In genomic region chr17:30611221-30612074, GRCm38 (mm10) we compare ENCODE assay signal across 8 mouse cellular contexts. TPM values are rescaled to one million over a fixed set of nuclear protein-coding genes. Genes with fewer than 3 reads are reported as not detected.
DNase-seq lines count a peak whose midpoint lies in the region; ATAC-seq lines count a peak whose summit lies in the region.

No protein-coding gene starts in this region.

- H3K9ac ChIP-seq in lung, embryonic 15.5 days = peak overlapping the region; percentile 82
- H3K9ac ChIP-seq in embryonic facial prominence, embryonic 11.5 days (replicated peaks; ENCODE audit: low read length) = peak overlapping the region; percentile 81
- H3K9ac ChIP-seq in hindbrain, embryonic 14.5 days = peak overlapping the region; percentile 68
- peak overlapping the region; percentile 80 for H3K9ac ChIP-seq in midbrain, embryonic 12.5 days (replicated peaks)

- H3K4me3 ChIP-seq in lung, embryonic 15.5 days = peak overlapping the region; percentile 80
- H3K4me3 ChIP-seq in embryonic facial prominence, embryonic 11.5 days (ENCODE audit: low read depth, low read length) = peak overlapping the region; percentile 66
- H3K4me3 ChIP-seq in hindbrain, embryonic 14.5 days (replicated peaks; ENCODE audit: low read length) = peak overlapping the region; percentile 49
- H3K4me3 ChIP-seq in midbrain, embryonic 12.5 days = peak overlapping the region; percentile 70

- DNase-seq in lung, postnatal 25 days (ENCODE audit: low spot score) = no peak
- DNase-seq in embryonic facial prominence, embryonic 11.5 days (ENCODE audit: low spot score) = peak; percentile 3
- DNase-seq in hindbrain, embryonic 14.5 days (ENCODE audit: low spot score) = no peak
- DNase-seq in frontal cortex, postnatal 25 days (ENCODE audit: low spot score in 2 of 2) = no peak
- DNase-seq in left cerebral cortex, postnatal 25 days (ENCODE audit: low spot score in 2 of 2) = no peak
- no peak for DNase-seq in T-cell, adult 2 months (ENCODE audit: low spot score)

- H3K27ac ChIP-seq in lung, embryonic 15.5 days = peak overlapping the region; percentile 89
- H3K27ac ChIP-seq in embryonic facial prominence, embryonic 11.5 days (replicated peaks; ENCODE audit: low read depth, low read length) = no peak overlapping the region
- peak overlapping the region; percentile 81 for H3K27ac ChIP-seq in hindbrain, embryonic 14.5 days
- peak overlapping the region; percentile 79; the same call in 1 of the 2 replicates for H3K27ac ChIP-seq in midbrain, embryonic 12.5 days (replicated peaks)

- intact Hi-C loops in left cerebral cortex, postnatal 25 days (cut with DNase I) = no loop called here

- WGBS in lung, embryonic 15.5 days = 19% methylated on average over 18 of the region's 18 CpGs
- 26% methylated on average over 18 of the region's 18 CpGs for WGBS in embryonic facial prominence, embryonic 11.5 days
- 29% methylated on average over 18 of the region's 18 CpGs for WGBS in hindbrain, embryonic 14.5 days
- 27% methylated on average over 18 of the region's 18 CpGs for WGBS in midbrain, embryonic 12.5 days

- H3K4me2 ChIP-seq in lung, embryonic 15.5 days = peak overlapping the region; percentile 66
- peak overlapping the region; percentile 53 for H3K4me2 ChIP-seq in embryonic facial prominence, embryonic 11.5 days (ENCODE audit: low read depth, low read length)
- H3K4me2 ChIP-seq in hindbrain, embryonic 14.5 days (replicated peaks) = peak overlapping the region; percentile 67
- peak overlapping the region; percentile 64 for H3K4me2 ChIP-seq in midbrain, embryonic 12.5 days (replicated peaks)

- ATAC-seq in lung, embryonic 15.5 days (ENCODE audit: borderline replicate concordance, extremely low read depth, low FRiP score, low TSS enrichment) = no peak
- ATAC-seq in embryonic facial prominence, embryonic 11.5 days (replicated peaks; ENCODE audit: insufficient number of reproducible peaks, low FRiP score, low TSS enrichment, low read depth) = no peak
- ATAC-seq in hindbrain, embryonic 14.5 days (ENCODE audit: low FRiP score) = no peak
- no peak for ATAC-seq in midbrain, embryonic 12.5 days (ENCODE audit: low FRiP score, low read depth)

- H3K9me3 ChIP-seq in lung, embryonic 15.5 days = no peaks in the 10 kb centered on the region
- H3K9me3 ChIP-seq in embryonic facial prominence, embryonic 11.5 days (replicated peaks; ENCODE audit: control insufficient read depth, low read length) = no peaks in the 10 kb centered on the region
- no peaks in the 10 kb centered on the region for H3K9me3 ChIP-seq in hindbrain, embryonic 14.5 days (ENCODE audit: control insufficient read depth, low read length)
- no peaks in the 10 kb centered on the region for H3K9me3 ChIP-seq in midbrain, embryonic 12.5 days

- H3K27me3 ChIP-seq in lung, embryonic 15.5 days = no peaks in the 10 kb centered on the region
- no peaks in the 10 kb centered on the region for H3K27me3 ChIP-seq in embryonic facial prominence, embryonic 11.5 days (ENCODE audit: control insufficient read depth, insufficient read depth, low read length)
- H3K27me3 ChIP-seq in hindbrain, embryonic 14.5 days (ENCODE audit: control insufficient read depth, insufficient read depth, low read length) = no peaks in the 10 kb centered on the region
- H3K27me3 ChIP-seq in midbrain, embryonic 12.5 days = no peaks in the 10 kb centered on the region

- H3K36me3 ChIP-seq in lung, embryonic 15.5 days = no peaks in the 10 kb centered on the region
- no peaks in the 10 kb centered on the region for H3K36me3 ChIP-seq in embryonic facial prominence, embryonic 11.5 days (replicated peaks; ENCODE audit: control insufficient read depth, insufficient read depth, low read depth, low read length)
- no peaks in the 10 kb centered on the region for H3K36me3 ChIP-seq in hindbrain, embryonic 14.5 days (replicated peaks; ENCODE audit: control insufficient read depth, insufficient read depth)
- no peaks in the 10 kb centered on the region for H3K36me3 ChIP-seq in midbrain, embryonic 12.5 days

- H3K4me1 ChIP-seq in lung, embryonic 15.5 days = peaks cover 30% of the 10 kb centered on the region
- no peaks in the 10 kb centered on the region; the same call in 1 of the 2 replicates for H3K4me1 ChIP-seq in embryonic facial prominence, embryonic 11.5 days (ENCODE audit: control insufficient read depth, insufficient read depth, low read length)
- 0 out of 2 replicates have a peak, but pooled peaks cover 6% of the 10 kb centered on the region for H3K4me1 ChIP-seq in hindbrain, embryonic 14.5 days (replicated peaks; ENCODE audit: control insufficient read depth, insufficient read depth, low read length)
- H3K4me1 ChIP-seq in midbrain, embryonic 12.5 days = peaks cover 39% of the 10 kb centered on the region

RNA-seq across cellular contexts. Expression of gene Dnah8, which starts 12.7 kb away (rescaled TPM):
- 5.7 and 6.1 TPM in 2 replicates for polyA plus RNA-seq in lung, embryonic 15.5 days (2015; fragmentation: Nextera tagmentation; extraction: Ambion mirVana)
- 1.3 and 1.5 TPM in 2 replicates for polyA plus RNA-seq in embryonic facial prominence, embryonic 11.5 days (2014; fragmentation: Nextera tagmentation; extraction: Ambion mirVana)
- 2.6 and 3.1 TPM in 2 replicates for polyA plus RNA-seq in hindbrain, embryonic 14.5 days (2014; fragmentation: Nextera tagmentation; extraction: Ambion mirVana)
- 0.66 and 1.4 TPM in 2 replicates for polyA plus RNA-seq in midbrain, embryonic 12.5 days (2016; fragmentation: Nextera tagmentation; extraction: Ambion mirVana)
- under 1 TPM; 0.73 to 0.89 TPM for total RNA-seq in left cerebral cortex, postnatal 25 days (2021)

RNA-seq across cellular contexts. Expression of gene Glo1, which starts 15.2 kb away (rescaled TPM):
- polyA plus RNA-seq in lung, embryonic 15.5 days (2015; fragmentation: Nextera tagmentation; extraction: Ambion mirVana) = 219 and 220 TPM in 2 replicates
- polyA plus RNA-seq in embryonic facial prominence, embryonic 11.5 days (2014; fragmentation: Nextera tagmentation; extraction: Ambion mirVana) = 268 and 275 TPM in 2 replicates
- polyA plus RNA-seq in hindbrain, embryonic 14.5 days (2014; fragmentation: Nextera tagmentation; extraction: Ambion mirVana) = 185 and 194 TPM in 2 replicates
- 207 and 215 TPM in 2 replicates for polyA plus RNA-seq in midbrain, embryonic 12.5 days (2016; fragmentation: Nextera tagmentation; extraction: Ambion mirVana)
- total RNA-seq in left cerebral cortex, postnatal 25 days (2021) = 100 to 1,000 TPM; 136 to 143 TPM

RNA-seq across cellular contexts. Expression of gene Btbd9, which starts 35.2 kb away (rescaled TPM):
- 54.1 and 57.3 TPM in 2 replicates for polyA plus RNA-seq in lung, embryonic 15.5 days (2015; fragmentation: Nextera tagmentation; extraction: Ambion mirVana)
- polyA plus RNA-seq in embryonic facial prominence, embryonic 11.5 days (2014; fragmentation: Nextera tagmentation; extraction: Ambion mirVana) = 40.6 and 43.6 TPM in 2 replicates
- polyA plus RNA-seq in hindbrain, embryonic 14.5 days (2014; fragmentation: Nextera tagmentation; extraction: Ambion mirVana) = 117 and 126 TPM in 2 replicates
- polyA plus RNA-seq in midbrain, embryonic 12.5 days (2016; fragmentation: Nextera tagmentation; extraction: Ambion mirVana) = 98.0 and 102 TPM in 2 replicates
- total RNA-seq in left cerebral cortex, postnatal 25 days (2021) = 100 to 1,000 TPM in 1 of 2 experiments, 10 to 100 TPM in 1; 95.6 to 106 TPM
